Mouse (Mus musculus): ENCODE measurements around the gene Tspo. TPM values are rescaled to one million over a fixed set of nuclear protein-coding genes. Genes with fewer than 3 reads are reported as not detected.
A peak's percentile ranks its signal among the peaks of the same experiment; 100 is the strongest.

Gene Tspo
- total and polyA plus RNA-seq, 3 experiments: 20.8 to 70.3 (median 42.4) TPM

DNA sequence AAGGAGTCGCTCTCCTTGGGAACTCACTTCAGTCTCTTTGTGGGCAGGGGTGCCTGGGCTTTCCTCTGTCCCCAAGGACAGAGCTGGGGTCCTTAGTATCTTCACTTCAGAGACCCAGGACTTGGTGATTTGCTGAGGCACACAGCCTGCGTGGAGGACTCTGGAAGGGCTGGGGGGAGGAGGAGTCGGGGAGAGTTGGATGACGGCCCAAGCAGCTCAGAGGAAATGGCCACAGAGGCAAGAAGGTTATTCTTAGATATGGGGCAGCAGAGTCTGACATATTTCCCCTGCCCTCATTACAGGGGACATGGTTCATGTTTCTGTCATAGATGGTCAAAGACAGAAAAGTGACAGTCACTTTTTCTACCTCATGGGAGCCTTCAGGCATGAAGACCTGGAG lies 23.5 kb upstream of the Tspo start:
- H3K4me2 ChIP-seq (ENCODE audit: insufficient read depth, low read depth, poor library complexity, severe bottlenecking): no peak overlapping the region
- dilution Hi-C loops (cut with MboI; ENCODE audit: extremely low pct_ligation_motif_present, extremely low pct_unique_long_range_greater_than_20kb, low sequenced_read_pairs): no loop called here
- no peak overlapping the region for H3K9ac ChIP-seq (ENCODE audit: insufficient read depth, low read depth)
- H3K4me1 ChIP-seq (ENCODE audit: control insufficient read depth in 1 of 2, insufficient read depth in 2 of 2): peaks cover 23 to 59% of the 10 kb centered on the region in 2 experiments
- in situ Hi-C loops (cut with MboI; ENCODE audit: low pct_ligation_motif_present, low pct_unique_long_range_greater_than_20kb, low sequenced_read_pairs): no loop called here
- no peaks in the 10 kb centered on the region for H3K9me3 ChIP-seq (replicated peaks; ENCODE audit: low read length)
- TF ChIP-seq CHD2 (IDR thresholded peaks at IDR 0.05; ENCODE audit: low read length): no peak
- TF ChIP-seq KAT2A (IDR thresholded peaks at IDR 0.05; ENCODE audit: insufficient replicate concordance, low read length): no peak
- TF ChIP-seq JUND (conservative IDR thresholded peaks at IDR 0.05; ENCODE audit: low read depth, low read length): no peak
- no peak for TF ChIP-seq USF1 (IDR thresholded peaks at IDR 0.05; ENCODE audit: low read depth, low read length)
- no peak for TF ChIP-seq CHD1 (IDR thresholded peaks at IDR 0.05; ENCODE audit: low read depth, low read length)
- TF ChIP-seq SMC3 (IDR thresholded peaks at IDR 0.05; ENCODE audit: low read depth, low read length): no peak
- TF ChIP-seq ZC3H11A (IDR thresholded peaks at IDR 0.05; ENCODE audit: low read depth, low read length): no peak
- no peak for TF ChIP-seq E2F4 (IDR thresholded peaks at IDR 0.05; ENCODE audit: insufficient replicate concordance, low read depth, low read length)
- TF ChIP-seq POLR2A (IDR thresholded peaks at IDR 0.05; ENCODE audit: low read depth, low read length): no peak
- TF ChIP-seq NRF1 (IDR thresholded peaks at IDR 0.05; ENCODE audit: low read depth, low read length): no peak
- H3K79me2 ChIP-seq (replicated peaks; ENCODE audit: control insufficient read depth, extremely low read depth, insufficient read depth, poor library complexity, severe bottlenecking): no peaks in the 10 kb centered on the region
- H3K27me3 ChIP-seq (replicated peaks): no peaks in the 10 kb centered on the region
- H3K4me3 ChIP-seq (replicated peaks in 1 of 3; ENCODE audit: low read depth in 2 of 3, low read length in 2 of 3, poor library complexity in 1 of 3): no peak overlapping the region
- DNase-seq (ENCODE audit: extremely low read depth): no peak
- H3K36me3 ChIP-seq (replicated peaks in 1 of 2; ENCODE audit: control insufficient read depth in 1 of 2, insufficient read depth in 1 of 2, low read length in 1 of 2): peaks cover 0 to 3% of the 10 kb centered on the region in 2 experiments
- no peak overlapping the region for H3K27ac ChIP-seq (ENCODE audit: insufficient read depth, low read depth)

DNA sequence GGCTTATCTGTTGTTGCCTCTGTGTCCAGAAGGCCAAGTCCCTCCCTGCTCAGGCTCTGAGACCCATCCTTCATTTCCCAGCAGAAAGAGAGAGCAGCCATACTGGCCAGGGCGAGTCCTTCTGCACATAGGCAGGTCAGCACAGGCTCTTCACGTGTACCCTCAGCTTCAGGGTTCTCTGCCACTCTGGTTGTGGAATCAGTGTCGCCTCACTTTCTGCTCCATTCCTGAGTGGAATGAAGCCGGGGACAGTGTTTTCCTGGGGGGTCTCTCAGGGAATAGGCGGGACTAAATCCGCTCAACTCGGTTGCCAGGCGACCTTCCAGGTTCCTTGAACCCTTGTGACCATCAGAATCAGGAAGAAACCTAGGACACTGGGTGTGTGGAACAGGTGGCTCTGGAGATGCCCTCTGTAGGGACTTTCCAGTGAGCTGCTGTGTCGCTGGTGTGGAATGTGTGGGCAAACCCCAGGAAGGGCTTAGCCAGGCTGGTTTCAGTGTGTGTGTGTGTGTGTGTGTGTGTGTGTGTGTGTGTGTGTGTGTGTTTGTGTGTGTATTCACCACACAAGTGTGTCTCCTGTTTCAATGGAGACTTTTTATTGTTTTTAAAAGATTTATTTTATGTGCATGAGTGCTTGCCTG lies 21.6 kb upstream of the Tspo start:
- Histone ChIP-seq H3K36me3 (replicated peaks in 1 of 2; ENCODE audit: control insufficient read depth in 1 of 2, insufficient read depth in 1 of 2, low read length in 1 of 2) (peaks cover 11 to 21% of the 10 kb centered on the region in 2 experiments), H3K4me2 (ENCODE audit: insufficient read depth, low read depth, poor library complexity, severe bottlenecking) (no peak overlapping the region), H3K79me2 (replicated peaks; ENCODE audit: control insufficient read depth, extremely low read depth, insufficient read depth, poor library complexity, severe bottlenecking) (no peaks in the 10 kb centered on the region), H3K4me1 (ENCODE audit: control insufficient read depth in 1 of 2, insufficient read depth in 2 of 2) (peaks cover 17 to 52% of the 10 kb centered on the region in 2 experiments), H3K27me3 (replicated peaks) (no peaks in the 10 kb centered on the region), H3K9ac (ENCODE audit: insufficient read depth, low read depth) (no peak overlapping the region), H3K4me3 (replicated peaks in 1 of 3; ENCODE audit: low read depth in 2 of 3, low read length in 2 of 3, poor library complexity in 1 of 3) (no peak overlapping the region), H3K9me3 (replicated peaks; ENCODE audit: low read length) (no peaks in the 10 kb centered on the region), H3K27ac (ENCODE audit: insufficient read depth, low read depth) (no peak overlapping the region)
- TF ChIP-seq SIN3A (IDR thresholded peaks at IDR 0.05; ENCODE audit: low read length) (no peak), MAZ (IDR thresholded peaks at IDR 0.05; ENCODE audit: low read depth, low read length) (no peak), USF1 (IDR thresholded peaks at IDR 0.05; ENCODE audit: low read depth, low read length) (no peak), POLR2AphosphoS2 (IDR thresholded peaks at IDR 0.05; ENCODE audit: low read depth, low read length) (no peak)
- dilution Hi-C loops (cut with MboI; ENCODE audit: extremely low pct_ligation_motif_present, extremely low pct_unique_long_range_greater_than_20kb, low sequenced_read_pairs): no loop called here
- in situ Hi-C loops (cut with MboI; ENCODE audit: low pct_ligation_motif_present, low pct_unique_long_range_greater_than_20kb, low sequenced_read_pairs): no loop called here
- DNase-seq (ENCODE audit: extremely low read depth): no peak

DNA sequence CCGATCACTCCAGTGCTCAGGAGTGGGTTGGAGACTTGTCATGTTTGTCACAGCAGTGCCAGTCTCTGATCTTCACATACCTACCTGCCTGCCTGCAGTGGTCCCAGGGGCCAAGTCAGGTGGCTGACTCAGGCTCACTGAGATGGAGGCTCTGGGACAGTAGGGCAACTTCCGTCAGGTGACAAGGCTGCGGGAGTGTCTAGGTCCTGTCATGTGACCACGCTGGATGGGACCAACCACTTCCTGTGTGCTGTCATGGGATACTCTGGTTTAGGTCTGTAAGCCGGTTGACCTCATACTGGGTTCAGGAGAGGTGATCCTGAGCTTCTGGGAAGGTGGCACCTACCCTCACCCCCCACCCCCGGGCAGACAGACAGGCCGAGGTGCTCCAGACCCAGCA lies 17.4 kb upstream of the Tspo start:
- no peak overlapping the region for H3K9ac ChIP-seq (ENCODE audit: insufficient read depth, low read depth)
- peaks cover 52 to 64% of the 10 kb centered on the region in 2 experiments for H3K36me3 ChIP-seq (replicated peaks in 1 of 2; ENCODE audit: control insufficient read depth in 1 of 2, insufficient read depth in 1 of 2, low read length in 1 of 2)
- no peaks in the 10 kb centered on the region for H3K79me2 ChIP-seq (replicated peaks; ENCODE audit: control insufficient read depth, extremely low read depth, insufficient read depth, poor library complexity, severe bottlenecking)
- no peak overlapping the region for H3K27ac ChIP-seq (ENCODE audit: insufficient read depth, low read depth)
- TF ChIP-seq RAD21 (IDR thresholded peaks at IDR 0.05; ENCODE audit: low read depth, low read length) (no peak), USF2 (conservative IDR thresholded peaks at IDR 0.05; ENCODE audit: low read depth, low read length) (no peak), EP300 (IDR thresholded peaks at IDR 0.05; ENCODE audit: low read length) (no peak), USF1 (IDR thresholded peaks at IDR 0.05; ENCODE audit: low read depth, low read length) (peak; percentile 7; the same call in 1 of the 2 replicates), IRF4 (IDR thresholded peaks at IDR 0.05; ENCODE audit: low read depth, low read length) (no peak), ZC3H11A (IDR thresholded peaks at IDR 0.05; ENCODE audit: low read depth, low read length) (no peak), SIN3A (IDR thresholded peaks at IDR 0.05; ENCODE audit: low read length) (no peak), E2F4 (IDR thresholded peaks at IDR 0.05; ENCODE audit: insufficient replicate concordance, low read depth, low read length) (no peak), UBTF (IDR thresholded peaks at IDR 0.05; ENCODE audit: low read depth, low read length) (no peak)
- in situ Hi-C loops (cut with MboI; ENCODE audit: low pct_ligation_motif_present, low pct_unique_long_range_greater_than_20kb, low sequenced_read_pairs): no loop called here
- no peak for DNase-seq (ENCODE audit: extremely low read depth)
- H3K4me2 ChIP-seq (ENCODE audit: insufficient read depth, low read depth, poor library complexity, severe bottlenecking): no peak overlapping the region
- H3K9me3 ChIP-seq (replicated peaks; ENCODE audit: low read length): no peaks in the 10 kb centered on the region
- H3K4me1 ChIP-seq (ENCODE audit: control insufficient read depth in 1 of 2, insufficient read depth in 2 of 2): peaks cover 10 to 37% of the 10 kb centered on the region in 2 experiments; a peak in 3 of 4 replicates
- no peak overlapping the region for H3K4me3 ChIP-seq (replicated peaks in 1 of 3; ENCODE audit: low read depth in 2 of 3, low read length in 2 of 3, poor library complexity in 1 of 3)
- no peaks in the 10 kb centered on the region for H3K27me3 ChIP-seq (replicated peaks)
- dilution Hi-C loops (cut with MboI; ENCODE audit: extremely low pct_ligation_motif_present, extremely low pct_unique_long_range_greater_than_20kb, low sequenced_read_pairs): no loop called here
